Mouse (Mus musculus): ENCODE results near the gene Acsm1. TPM values are rescaled to one million over a fixed set of nuclear protein-coding genes. Genes with fewer than 3 reads are reported as not detected.

The Acsm1 gene
- polyA plus RNA-seq (2017; shearing (Covaris generic)) = not detected

GRCm38 (mm10) chr7:119606664-119607076 lies at the start of gene Acsm1:
Acsm1 (plus strand) TSS chr7:119607026.

GRCm38 (mm10) chr7:119689726-119690125 lies 82.9 kb downstream of the Acsm1 start, which contains the start of gene Acsm4:
Acsm4 (plus strand) TSS chr7:119690026.

Other genes starting within 250 kb of the Acsm1 start
- not detected for gene Gp2, start 147.7 kb upstream of the Acsm1 start, polyA plus RNA-seq (2017; shearing (Covaris generic))
- not detected for gene Umod, start 127.7 kb upstream of the Acsm1 start, polyA plus RNA-seq (2017; shearing (Covaris generic))
- not detected for gene Acsm5, start 87.6 kb upstream of the Acsm1 start, polyA plus RNA-seq (2017; shearing (Covaris generic))
- not detected for gene Pdilt, start 83.5 kb upstream of the Acsm1 start, polyA plus RNA-seq (2017; shearing (Covaris generic))
- gene Acsm2, start 52.7 kb upstream of the Acsm1 start, polyA plus RNA-seq (2017; shearing (Covaris generic)) = not detected
- gene Acsm4, start 83.0 kb downstream of the Acsm1 start, polyA plus RNA-seq (2017; shearing (Covaris generic)) = not detected
- 83.6 TPM for gene Thumpd1, start 113.8 kb downstream of the Acsm1 start, polyA plus RNA-seq (2017; shearing (Covaris generic))
- 0.13 TPM for gene Acsm3, start 153.9 kb downstream of the Acsm1 start, polyA plus RNA-seq (2017; shearing (Covaris generic))
- 46.5 TPM for gene Rexo5, start 187.0 kb downstream of the Acsm1 start, polyA plus RNA-seq (2017; shearing (Covaris generic))
- gene Eri2, start 187.0 kb downstream of the Acsm1 start, polyA plus RNA-seq (2017; shearing (Covaris generic)) = 11.5 TPM

All from CD4-positive, CD25-positive, alpha-beta regulatory T cell (primary cell).